Mouse (Mus musculus) forebrain, embryonic 10.5 days (tissue): ENCODE results near the gene Narfl. TPM values are rescaled to one million over a fixed set of nuclear protein-coding genes. Genes with fewer than 3 reads are reported as not detected.
"Not testable (repeated sequence)": the region's sequence is repeated elsewhere in the genome, so short reads cannot be mapped to it uniquely, and the experiment has no call there.

Experiments used
- DNase-seq: peaks from one replicate; pipeline ENCODE4 v3.0.0-alpha.2; 2017; ENCODE audit warnings: low spot score; ENCODE audit errors: extremely low spot score
- H3K27ac ChIP-seq: fragments of 300-500 bp; sonication (generic); 2 replicates; pipeline ENCODE4 v1.5.1; 2016; ENCODE audit warnings: mild to moderate bottlenecking
- H3K27me3 ChIP-seq: fragments of 300-500 bp; sonication (generic); 2 replicates; pipeline ENCODE4 v1.6.1; 2016; ENCODE audit warnings: mild to moderate bottlenecking; ENCODE audit not compliant: poor library complexity, severe bottlenecking
- H3K36me3 ChIP-seq: fragments of 300-500 bp; sonication (generic); replicated peaks from 2 replicates; pipeline ENCODE4 v1.6.1; 2016; ENCODE audit warnings: mild to moderate bottlenecking, moderate library complexity
- H3K4me1 ChIP-seq: fragments of 300-500 bp; sonication (generic); 2 replicates; pipeline ENCODE4 v1.6.1; 2016
- H3K4me3 ChIP-seq: fragments of 300-500 bp; sonication (generic); 2 replicates; pipeline ENCODE4 v1.5.1; 2016; ENCODE audit warnings: mild to moderate bottlenecking, moderate library complexity
- H3K9me3 ChIP-seq: fragments of 300-500 bp; sonication (generic); 2 replicates; pipeline ENCODE4 v1.6.1; 2016; ENCODE audit warnings: mild to moderate bottlenecking, moderate library complexity
- WGBS: fragments of 180-500 bp; shearing (Covaris S2); methylation state at CpG from one replicate; pipeline ENCODE4 v1.1.7; 2016; 5-methylcytosine and 5-hydroxymethylcytosine counted together
- polyA plus RNA-seq: library from polyadenylated mRNA; unstranded; fragments of >200 nt; fragmentation: Nextera tagmentation; extraction: Ambion mirVana; gene quantifications from 2 replicates; pipeline ENCODE4 v1.2.1, GENCODE M21; 2016

Gene Narfl
- 24.9 and 26.1 TPM in 2 replicates for polyA plus RNA-seq

DNA sequence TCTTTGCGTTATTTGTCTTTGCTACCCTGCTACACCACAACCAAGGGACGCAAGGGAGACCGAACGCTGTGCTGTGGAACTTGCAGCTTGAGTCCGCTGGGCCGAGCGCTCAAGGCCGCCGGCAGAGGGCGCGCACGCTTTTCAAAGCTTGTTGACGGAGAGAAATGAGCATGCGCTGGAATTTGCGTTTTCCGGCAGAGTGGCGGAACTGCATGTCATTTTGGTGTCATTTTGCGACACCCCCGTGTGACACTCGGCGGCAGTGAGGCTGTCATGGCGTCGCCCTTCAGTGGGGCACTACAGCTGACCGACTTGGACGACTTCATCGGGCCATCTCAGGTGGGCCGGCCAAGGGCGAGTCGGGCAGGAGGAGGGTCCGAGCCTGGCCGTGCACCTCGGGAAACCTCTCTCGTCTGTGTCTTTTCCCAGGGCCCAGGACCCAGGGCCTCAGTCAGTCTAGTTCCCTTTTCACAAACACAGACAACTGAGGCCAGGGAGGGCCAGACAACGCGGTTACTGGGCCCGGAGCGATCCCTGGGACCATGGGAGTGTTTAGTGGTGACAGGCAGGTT is at the start of gene Narfl:
TSS of gene Narfl (plus strand) at position 228 of the 572 bp plus-strand sequence.
- Histone ChIP-seq H3K4me1 (peaks cover 19% of the 10 kb centered on the region), H3K27me3 (peaks cover 13% of the 10 kb centered on the region), H3K4me3 (peak within 1 kb of the TSS; percentile 64), H3K36me3 (peaks cover 20% of the 10 kb centered on the region), H3K27ac (peak within 1 kb of the TSS; percentile 75), H3K9me3 (no peaks in the 10 kb centered on the region)
- DNase-seq = peak; percentile 98
- under 1% methylated on average over 37 of the region's 37 CpGs for WGBS

DNA sequence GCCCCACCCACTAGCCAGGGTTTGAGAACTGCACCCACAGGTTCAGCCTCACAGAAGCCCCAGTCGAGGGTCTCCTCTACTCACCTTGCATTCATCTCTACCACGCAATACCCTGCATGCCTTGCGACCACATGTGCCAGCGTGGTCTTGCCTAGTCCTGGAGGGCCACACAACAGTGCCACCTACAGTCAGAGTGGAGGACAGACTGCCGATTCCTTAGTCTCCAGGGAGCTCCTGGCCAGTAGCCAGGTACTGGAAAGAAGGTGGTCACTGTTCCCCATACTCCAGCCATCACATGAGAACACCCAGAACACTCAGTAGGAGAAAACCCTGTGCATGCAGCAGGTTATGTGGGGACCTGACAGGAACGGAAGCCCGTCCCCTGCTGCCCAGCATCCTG is 49.7 kb upstream of the Narfl start:
- Histone ChIP-seq H3K36me3 (peaks cover 74% of the 10 kb centered on the region), H3K4me3 (no peak overlapping the region), H3K4me1 (peaks cover 41% of the 10 kb centered on the region), H3K27me3 (peaks cover 5% of the 10 kb centered on the region), H3K9me3 (no peaks in the 10 kb centered on the region), H3K27ac (no peak overlapping the region)
- 80% methylated on average over 7 of the region's 7 CpGs for WGBS
- no peak for DNase-seq

DNA sequence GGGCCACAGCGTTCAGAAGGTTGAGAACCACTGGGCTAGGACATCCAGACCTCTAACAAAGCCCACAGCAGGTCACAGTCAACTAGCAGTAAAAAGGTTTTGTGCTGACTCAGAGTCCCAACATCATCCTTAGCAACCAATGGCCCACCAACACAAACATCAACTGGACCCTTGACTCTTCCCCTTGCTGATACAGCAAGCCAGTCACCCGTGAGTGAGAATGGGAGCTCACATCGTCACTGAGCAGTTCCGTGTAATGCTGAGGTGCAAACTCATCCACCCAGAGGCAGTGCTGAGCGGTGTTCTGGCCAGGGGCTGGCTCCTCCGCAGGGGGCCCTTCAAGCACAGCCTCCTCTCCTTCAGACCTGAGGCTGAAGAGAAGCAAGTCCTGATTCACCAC is 48.3 kb upstream of the Narfl start:
- H3K4me1 ChIP-seq = peaks cover 41% of the 10 kb centered on the region
- H3K27ac ChIP-seq = no peak overlapping the region
- no peaks in the 10 kb centered on the region for H3K9me3 ChIP-seq
- H3K4me3 ChIP-seq = no peak overlapping the region; the same call in 1 of the 2 replicates
- 85% methylated on average over 6 of the region's 6 CpGs for WGBS
- no peak for DNase-seq
- H3K36me3 ChIP-seq = peaks cover 71% of the 10 kb centered on the region
- no peaks in the 10 kb centered on the region for H3K27me3 ChIP-seq

DNA sequence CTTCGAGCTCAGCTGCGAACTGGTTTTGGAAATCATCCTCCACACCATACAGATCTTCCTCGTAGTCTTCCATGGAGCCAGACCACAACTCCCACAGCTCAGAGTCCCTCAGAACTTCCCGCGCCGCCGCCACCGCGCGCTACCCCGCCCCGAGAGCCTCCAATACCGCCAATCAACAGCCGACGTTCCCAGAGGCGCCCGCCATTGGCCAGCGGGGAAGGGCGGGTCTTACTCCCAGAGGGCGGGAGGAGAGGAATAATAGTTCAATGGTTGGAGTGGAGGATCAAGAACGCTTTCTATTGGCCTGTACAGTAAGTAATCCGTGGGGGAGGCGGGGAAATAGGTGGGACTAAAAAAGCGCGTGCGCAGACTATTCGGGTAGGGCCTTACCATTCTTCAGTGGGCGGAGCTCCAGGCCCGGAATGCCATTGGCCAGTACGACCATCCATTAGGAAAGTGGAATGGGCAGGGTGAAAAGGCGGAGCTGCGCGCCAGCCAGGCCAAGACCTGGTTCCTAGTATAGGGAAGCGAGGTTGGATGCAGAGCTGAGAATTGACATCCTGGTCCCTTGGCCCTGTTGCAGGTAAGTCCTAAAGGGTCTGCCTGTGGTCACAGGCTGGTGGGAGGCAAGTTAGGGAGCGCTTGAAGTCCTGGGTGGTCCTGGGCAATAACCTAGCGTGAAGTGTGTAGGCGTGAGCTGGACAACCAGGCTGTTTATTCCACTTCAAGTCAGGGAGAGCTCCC is 46.1 kb upstream of the Narfl start, which contains the start of the genes Chtf18 and Rpusd1:
TSS of gene Chtf18 (minus strand) at position 155 of the 744 bp plus-strand sequence.
TSS of gene Rpusd1 (plus strand) at position 406 of the 744 bp plus-strand sequence.
- Histone ChIP-seq H3K27me3 (no peaks in the 10 kb centered on the region), H3K4me3 (peak within 1 kb of the TSS; percentile 71), H3K9me3 (no peaks in the 10 kb centered on the region), H3K27ac (peak within 1 kb of the TSS; percentile 88), H3K36me3 (peaks cover 59% of the 10 kb centered on the region), H3K4me1 (peaks cover 45% of the 10 kb centered on the region)
- WGBS = under 1% methylated on average over 37 of the region's 37 CpGs
- DNase-seq = peak; percentile 97

DNA sequence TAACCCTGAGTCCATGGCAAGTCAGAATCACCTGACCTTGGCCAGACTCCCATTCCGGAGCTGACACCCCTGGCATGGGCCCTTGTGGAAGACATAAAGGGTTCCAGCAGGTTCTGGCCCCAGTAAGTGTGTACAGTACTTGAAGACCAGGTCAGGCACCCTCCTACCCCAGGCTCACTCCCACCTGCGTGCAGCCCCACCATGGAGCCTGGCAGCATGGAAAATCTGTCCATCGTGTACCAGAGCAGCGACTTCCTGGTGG is 45.6 kb upstream of the Narfl start:
- WGBS = 24% methylated on average over 4 of the region's 4 CpGs
- DNase-seq = peak; percentile 35

DNA sequence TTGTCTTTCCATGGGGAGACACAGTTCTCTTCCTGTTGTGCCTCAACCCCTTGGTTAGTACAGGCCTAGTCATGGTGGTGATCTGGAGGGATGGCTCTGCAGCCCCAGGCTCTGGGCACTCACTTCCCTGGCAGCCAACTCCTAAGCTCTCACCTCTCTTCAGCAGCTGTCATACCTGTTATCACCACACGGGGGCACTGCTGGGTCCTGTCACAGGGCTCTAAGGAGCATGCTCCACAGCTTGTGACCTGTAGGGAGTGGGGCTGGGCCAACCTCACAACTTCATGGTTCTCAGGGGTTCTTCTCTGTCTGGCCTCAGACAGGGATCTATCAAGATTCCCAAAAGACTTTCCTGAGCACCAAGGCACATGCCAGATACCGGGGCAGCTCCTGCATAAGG is 41.5 kb upstream of the Narfl start:
- Histone ChIP-seq H3K9me3 (no peaks in the 10 kb centered on the region), H3K4me3 (peak overlapping the region; percentile 1; the same call in 1 of the 2 replicates), H3K27me3 (no peaks in the 10 kb centered on the region), H3K27ac (peak overlapping the region; percentile 56), H3K36me3 (peaks cover 24% of the 10 kb centered on the region), H3K4me1 (peaks cover 19% of the 10 kb centered on the region)
- DNase-seq = peak; percentile 92
- 24% methylated on average over 2 of the region's 2 CpGs for WGBS

More for the DNA sequence above, 45.6 kb upstream of the Narfl start:
- peaks cover 54% of the 10 kb centered on the region for H3K36me3 ChIP-seq
- peak overlapping the region; percentile 71 for H3K4me3 ChIP-seq
- H3K27me3 ChIP-seq = no peaks in the 10 kb centered on the region
- H3K27ac ChIP-seq = peak overlapping the region; percentile 88
- no peaks in the 10 kb centered on the region for H3K9me3 ChIP-seq
- H3K4me1 ChIP-seq = peaks cover 46% of the 10 kb centered on the region

DNA sequence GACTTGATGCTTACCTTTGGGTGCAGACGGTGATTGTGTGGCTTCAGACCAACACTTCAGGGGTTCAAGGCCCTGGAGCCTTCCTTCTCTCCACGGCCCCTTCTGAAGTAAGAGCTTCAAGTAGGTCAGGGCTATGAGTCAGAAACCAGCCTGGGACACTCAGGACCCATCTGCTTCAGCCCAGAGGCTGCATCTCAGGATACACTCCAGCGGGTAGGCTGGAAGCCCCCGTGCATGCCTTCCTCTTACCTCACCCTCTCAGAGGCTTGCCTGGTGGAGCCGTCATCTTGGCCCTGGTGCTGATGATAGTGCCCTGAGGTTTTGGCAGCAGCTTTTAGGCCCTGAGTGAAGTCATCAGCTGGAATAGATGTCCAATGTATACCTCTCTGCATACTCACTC is 38.3 kb upstream of the Narfl start:
- no peaks in the 10 kb centered on the region for H3K27me3 ChIP-seq
- H3K4me3 ChIP-seq = no peak overlapping the region
- H3K36me3 ChIP-seq = peaks cover 10% of the 10 kb centered on the region
- 87% methylated on average over 5 of the region's 5 CpGs for WGBS
- DNase-seq = no peak
- peaks cover 4% of the 10 kb centered on the region for H3K4me1 ChIP-seq
- no peaks in the 10 kb centered on the region for H3K9me3 ChIP-seq
- no peak overlapping the region for H3K27ac ChIP-seq

DNA sequence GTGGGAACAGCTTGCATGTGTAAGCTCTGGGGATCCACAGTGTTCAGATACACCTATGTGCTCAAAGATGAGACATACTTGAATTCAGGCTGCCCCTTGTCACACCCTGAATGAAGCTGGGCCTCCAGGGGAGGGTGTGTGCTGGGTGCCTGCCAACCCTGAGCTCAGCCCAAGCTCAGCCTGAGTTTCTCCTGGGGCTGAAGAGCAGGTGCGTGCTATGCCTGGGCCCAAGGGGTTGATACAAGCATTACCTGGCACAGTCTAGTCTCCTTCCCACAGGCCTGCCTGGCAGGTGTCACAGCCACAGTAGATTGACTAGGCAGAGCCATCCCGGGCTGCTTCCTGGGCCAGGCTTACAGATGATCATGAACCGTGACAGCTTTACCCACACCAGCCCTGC is 37.8 kb upstream of the Narfl start, which contains the start of gene Mslnl:
TSS of gene Mslnl (plus strand) at position 298 of the 400 bp plus-strand sequence.
- H3K4me3 ChIP-seq = no peak within 1 kb of the TSS
- H3K27me3 ChIP-seq = no peaks in the 10 kb centered on the region
- no peak within 1 kb of the TSS for H3K27ac ChIP-seq
- 83% methylated on average over 3 of the region's 3 CpGs for WGBS
- no peaks in the 10 kb centered on the region for H3K9me3 ChIP-seq
- H3K36me3 ChIP-seq = peaks cover 5% of the 10 kb centered on the region
- DNase-seq = no peak
- H3K4me1 ChIP-seq = peaks cover 4% of the 10 kb centered on the region

DNA sequence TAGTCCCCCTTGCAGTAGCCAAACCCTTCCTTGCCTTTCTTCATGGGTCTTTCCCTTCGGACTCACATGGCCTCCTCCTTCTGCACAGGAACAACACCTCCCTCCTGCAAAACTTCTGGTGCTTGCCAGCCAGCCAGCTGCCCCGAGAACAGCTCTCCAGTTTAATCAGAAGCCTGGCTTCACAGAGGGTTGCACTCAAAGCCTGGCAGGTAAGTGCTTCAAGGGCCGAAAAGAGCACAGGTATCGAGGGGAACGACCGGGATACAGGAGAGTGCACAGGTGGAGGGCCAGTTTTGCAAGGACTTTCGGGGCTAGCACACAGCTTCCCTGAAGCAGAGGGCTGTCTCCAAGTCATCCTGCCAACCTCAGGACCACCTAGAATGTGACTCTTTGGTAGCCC is 34.7 kb upstream of the Narfl start:
- peaks cover 5% of the 10 kb centered on the region; the same call in 1 of the 2 replicates for H3K27me3 ChIP-seq
- WGBS = 82% methylated on average over 7 of the region's 7 CpGs
- no peaks in the 10 kb centered on the region for H3K4me1 ChIP-seq

DNA sequence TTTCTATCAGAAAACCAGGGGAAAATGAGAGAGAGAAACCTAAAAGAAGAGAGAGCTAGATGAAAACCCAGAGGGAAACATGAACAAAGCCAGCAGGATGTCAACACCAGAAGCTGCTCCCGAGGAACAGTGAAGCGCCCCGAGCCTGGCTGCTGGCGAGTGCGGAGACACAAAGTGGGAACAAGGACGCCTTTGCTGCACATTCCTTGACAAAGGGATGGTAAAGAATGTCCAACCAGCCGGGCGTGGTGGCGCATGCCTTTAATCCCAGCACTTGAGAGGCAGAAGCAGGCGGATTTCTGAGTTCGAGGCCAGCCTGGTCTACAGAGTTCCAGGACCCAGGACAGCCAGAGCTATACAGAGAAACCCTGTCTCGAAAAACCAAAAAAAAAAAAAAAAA is 32.1 kb upstream of the Narfl start:
- not testable (repeated sequence) for H3K27me3 ChIP-seq, H3K9me3 ChIP-seq, H3K4me3 ChIP-seq, DNase-seq, H3K4me1 ChIP-seq, H3K27ac ChIP-seq, H3K36me3 ChIP-seq
- WGBS = 77% methylated on average over 12 of the region's 12 CpGs

More for the DNA sequence above, 34.7 kb upstream of the Narfl start:
- Histone ChIP-seq H3K4me3 (no peak overlapping the region), H3K27ac (no peak overlapping the region), H3K9me3 (no peaks in the 10 kb centered on the region), H3K36me3 (no peaks in the 10 kb centered on the region)
- DNase-seq = no peak

DNA sequence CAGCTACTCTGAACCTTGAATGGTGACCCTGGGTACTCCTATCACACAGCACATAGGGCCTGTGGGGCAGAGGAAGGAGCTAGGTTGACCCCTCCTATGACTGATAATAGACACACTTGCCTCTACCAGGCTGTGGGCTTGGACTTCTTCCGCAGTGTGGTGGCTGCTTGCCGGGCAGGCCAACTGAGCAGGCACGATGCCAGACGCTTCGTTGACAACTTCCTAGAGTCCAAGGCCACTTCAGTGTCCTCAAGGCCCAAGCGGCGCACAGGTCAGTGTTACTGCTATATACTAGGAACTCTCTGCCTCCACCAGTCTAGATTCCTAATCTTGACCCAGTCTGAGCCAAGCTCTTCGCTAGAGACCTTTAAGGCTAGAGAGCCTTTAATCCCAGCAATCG is 29.7 kb upstream of the Narfl start:
- Histone ChIP-seq H3K9me3 (no peaks in the 10 kb centered on the region), H3K4me1 (peaks cover 5% of the 10 kb centered on the region; the same call in 1 of the 2 replicates), H3K4me3 (no peak overlapping the region), H3K27ac (no peak overlapping the region), H3K27me3 (peaks cover 5% of the 10 kb centered on the region; the same call in 1 of the 2 replicates), H3K36me3 (no peaks in the 10 kb centered on the region)
- WGBS = 95% methylated on average over 9 of the region's 9 CpGs
- no peak for DNase-seq

DNA sequence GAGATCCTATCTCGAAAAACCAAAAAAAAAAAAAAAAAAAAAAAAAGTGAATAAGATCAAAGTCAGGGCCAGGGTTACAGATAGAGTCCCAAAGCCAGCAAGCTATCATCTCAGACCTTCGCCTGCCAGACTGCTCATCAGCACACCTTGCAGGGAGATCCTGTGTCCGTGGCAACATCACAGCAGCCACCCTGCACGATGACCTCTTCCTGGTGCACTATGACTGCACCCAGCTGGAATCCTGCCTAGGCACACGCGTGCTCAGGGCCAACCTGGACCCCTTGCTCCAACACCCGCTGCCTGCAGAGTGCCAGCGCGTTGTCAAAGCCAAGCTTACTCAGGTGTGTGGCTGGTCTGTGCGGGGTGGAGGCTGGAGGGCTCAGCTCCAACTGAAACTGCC is 29.3 kb upstream of the Narfl start:
- no peaks in the 10 kb centered on the region for H3K36me3 ChIP-seq
- no peak for DNase-seq
- no peak overlapping the region for H3K27ac ChIP-seq
- peaks cover 5% of the 10 kb centered on the region; the same call in 1 of the 2 replicates for H3K4me1 ChIP-seq
- no peak overlapping the region for H3K4me3 ChIP-seq
- H3K9me3 ChIP-seq = no peaks in the 10 kb centered on the region
- H3K27me3 ChIP-seq = peaks cover 5% of the 10 kb centered on the region; the same call in 1 of the 2 replicates
- 83% methylated on average over 10 of the region's 10 CpGs for WGBS

DNA sequence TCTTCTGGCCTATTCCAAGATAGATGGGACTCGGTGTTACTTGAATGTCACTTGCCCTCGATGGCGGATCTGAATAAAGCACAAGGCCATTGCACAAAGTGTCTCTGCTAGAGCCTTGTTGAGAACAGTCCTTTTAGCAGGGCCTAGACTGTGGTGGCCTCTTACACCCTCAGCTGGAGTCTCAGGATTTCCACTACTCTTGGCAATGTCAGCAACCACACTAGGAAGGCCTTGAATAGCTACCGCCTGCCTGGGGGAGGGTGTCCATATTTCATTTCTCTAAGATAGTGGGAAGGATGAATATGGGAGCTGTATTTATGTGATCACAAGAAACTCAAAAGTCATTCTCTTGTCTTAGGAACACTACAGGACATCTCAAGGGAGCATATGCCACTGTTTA is 25.3 kb upstream of the Narfl start:
- WGBS = 93% methylated on average over 4 of the region's 4 CpGs
- Histone ChIP-seq H3K36me3 (no peaks in the 10 kb centered on the region), H3K27me3 (peaks cover under 1% of the 10 kb centered on the region; the same call in 1 of the 2 replicates), H3K9me3 (no peaks in the 10 kb centered on the region), H3K4me1 (peaks cover 5% of the 10 kb centered on the region; the same call in 1 of the 2 replicates), H3K27ac (no peak overlapping the region), H3K4me3 (no peak overlapping the region)
- DNase-seq = no peak
